Mouse (Mus musculus) 3134 (cell line): Measurements from ENCODE around the gene Jph4.

Experiments
- DNase-seq: peaks from one replicate; pipeline ENCODE4 v3.0.0-alpha.2; 2011; ENCODE audit warnings: low spot score; ENCODE audit not compliant: insufficient read length; ENCODE audit errors: extremely low read depth

Gene Jph4

DNA sequence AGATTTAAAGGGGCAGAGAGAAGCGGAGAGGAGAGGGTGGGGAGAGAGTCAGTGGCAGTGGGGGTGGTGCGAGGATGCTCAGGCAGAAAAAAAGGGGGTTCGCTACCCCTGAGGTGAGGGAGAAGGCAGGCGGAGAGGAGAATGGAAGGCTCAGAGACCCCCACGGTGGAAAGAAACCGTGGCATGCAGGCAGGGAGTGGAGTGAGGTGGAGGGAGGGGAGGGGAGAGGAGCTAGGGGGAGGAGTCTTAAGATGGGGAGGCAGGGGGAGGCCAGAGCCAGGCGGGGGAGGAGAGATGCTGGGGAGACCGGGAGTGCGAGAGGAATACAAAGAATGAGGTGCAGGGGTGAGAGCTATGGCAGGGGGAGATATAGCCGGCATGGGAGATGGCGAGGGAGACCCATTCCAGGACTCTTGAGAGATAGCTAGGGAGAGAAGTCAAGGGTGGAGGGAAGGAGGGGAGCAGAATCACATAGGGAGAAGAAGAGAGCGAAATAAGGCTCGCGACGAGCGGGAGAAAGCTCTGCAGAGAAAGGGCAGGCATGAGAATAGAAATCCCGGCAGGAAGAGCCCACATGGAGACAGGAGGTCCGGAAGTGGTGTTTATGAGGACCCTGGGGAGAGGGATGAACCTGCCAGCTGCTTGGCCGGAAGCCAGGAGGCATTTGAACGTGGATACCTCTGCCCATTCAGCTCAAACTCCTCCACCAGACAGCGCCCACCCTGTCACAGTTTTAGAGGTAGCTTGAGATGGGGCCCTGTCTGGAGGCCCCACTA is at the start of gene Jph4:
Gene Jph4 (minus strand): TSS at position 511 of the 776 bp plus-strand sequence.
- no peak for DNase-seq

DNA sequence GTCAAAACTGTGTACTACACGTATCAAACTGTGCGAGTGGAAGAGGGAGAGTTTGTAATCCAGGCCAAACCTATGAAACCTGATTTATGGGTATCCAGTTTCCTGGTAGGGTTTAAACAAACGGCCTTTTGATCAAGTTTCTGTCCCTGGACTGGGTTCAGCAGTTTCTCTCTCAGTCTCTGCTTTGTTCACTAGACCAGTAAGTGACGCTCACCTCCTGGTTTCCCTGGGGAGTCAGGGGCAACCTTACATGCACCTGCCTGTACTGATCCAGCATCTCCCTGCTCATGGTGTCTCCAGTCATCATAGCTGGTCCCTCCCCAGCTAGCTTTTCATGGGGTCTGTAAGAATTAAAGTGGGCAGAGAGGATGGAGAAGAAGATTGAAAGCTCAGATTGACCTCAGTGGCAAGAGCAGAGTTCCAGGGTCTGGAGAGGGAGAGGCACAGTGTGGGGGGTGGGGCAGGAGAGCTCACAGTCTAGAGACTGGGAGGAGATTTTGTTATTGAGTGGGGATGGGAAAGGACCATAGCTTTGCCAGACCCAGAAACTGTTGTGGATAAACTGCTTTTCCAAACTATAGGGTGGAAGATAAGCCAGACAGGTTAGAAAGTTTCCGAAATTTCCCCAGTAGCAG is 47.6 kb upstream of the Jph4 start:
- DNase-seq: no peak

DNA sequence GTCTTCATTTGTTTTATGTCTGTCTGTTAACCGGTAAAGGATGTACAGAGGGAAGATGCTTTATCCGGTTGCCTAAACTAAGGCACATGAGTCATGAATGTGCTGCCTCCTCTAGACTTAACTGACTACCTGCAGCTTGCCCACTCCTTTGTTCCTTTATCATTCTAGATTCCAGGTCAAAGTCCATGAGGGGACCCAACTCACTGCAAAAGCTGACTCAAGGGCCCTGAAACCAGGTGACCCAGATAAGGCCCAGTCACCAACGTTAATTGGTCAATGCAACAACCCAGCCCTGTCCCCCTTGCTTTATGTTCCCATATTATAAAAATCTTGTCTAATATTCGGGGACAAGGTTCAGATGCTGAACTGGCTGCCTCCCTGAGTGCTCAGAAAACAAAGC is 45.4 kb upstream of the Jph4 start:
- no peak for DNase-seq

DNA sequence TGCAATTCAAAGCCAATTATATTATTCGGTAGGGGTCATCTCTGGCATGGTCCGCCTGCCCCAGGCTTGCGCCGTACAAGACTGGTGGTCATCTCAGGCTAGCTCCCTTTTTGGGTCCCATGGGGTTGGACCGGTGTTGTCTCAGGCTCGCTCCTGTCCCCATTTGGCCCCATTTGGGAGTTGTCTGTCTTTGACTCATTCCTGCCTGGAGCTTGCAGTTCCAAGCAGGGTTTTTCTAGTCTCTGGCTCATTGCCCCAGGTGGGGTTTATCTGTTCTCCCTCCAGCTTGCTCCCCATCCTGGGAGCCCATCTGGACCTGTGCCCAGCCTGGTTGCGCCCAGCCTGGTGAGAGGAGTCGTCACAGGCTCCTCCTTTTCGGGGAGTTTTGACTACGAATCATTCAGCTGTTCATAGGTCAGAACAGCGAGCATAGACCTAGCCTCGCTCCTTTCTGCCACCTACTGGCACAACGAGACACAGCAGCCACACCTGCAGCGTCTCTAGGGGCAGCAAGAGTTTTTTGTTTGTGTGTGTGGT is 44.4 kb upstream of the Jph4 start:
- peak; percentile 60 for DNase-seq

DNA sequence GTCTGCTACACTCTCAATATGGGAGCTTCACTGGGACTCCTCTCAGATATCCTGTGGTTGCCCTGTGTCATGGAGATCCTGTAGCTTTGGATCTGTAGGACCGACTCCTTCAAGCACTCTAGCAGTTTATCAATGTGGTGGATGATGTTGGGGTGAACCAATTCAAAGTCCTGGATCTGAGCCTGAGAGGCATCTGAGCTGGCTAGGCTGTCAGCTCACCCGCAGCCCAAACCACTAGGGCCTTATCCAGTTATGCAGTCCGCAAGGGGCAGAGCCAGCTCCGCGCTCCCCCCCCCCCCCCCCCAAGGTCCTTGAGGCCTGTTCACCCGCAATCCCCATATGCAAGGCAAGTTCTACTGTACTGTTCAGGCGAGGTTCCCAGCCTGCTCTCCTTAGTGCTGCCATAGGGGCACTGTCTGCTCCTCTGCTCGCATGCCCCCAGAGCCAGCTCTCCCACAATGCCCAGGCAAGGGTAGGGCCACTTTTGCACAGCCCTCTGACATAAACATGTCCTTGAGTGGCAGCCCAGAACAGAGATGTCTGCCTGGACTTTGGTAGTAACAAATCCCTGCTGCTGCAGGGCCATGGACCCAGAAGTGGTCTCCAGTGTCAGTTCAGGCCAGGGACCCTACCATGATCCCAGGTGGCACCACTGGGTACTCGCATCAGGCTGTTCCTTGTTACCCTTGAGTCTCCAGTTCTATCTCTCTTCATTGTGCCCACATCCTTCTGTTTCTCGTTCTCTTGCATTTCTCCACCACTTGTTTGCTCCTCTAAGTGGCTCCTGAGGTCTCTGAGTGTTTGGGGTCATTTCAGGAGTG is 43.7 kb upstream of the Jph4 start:
- DNase-seq: no peak

DNA sequence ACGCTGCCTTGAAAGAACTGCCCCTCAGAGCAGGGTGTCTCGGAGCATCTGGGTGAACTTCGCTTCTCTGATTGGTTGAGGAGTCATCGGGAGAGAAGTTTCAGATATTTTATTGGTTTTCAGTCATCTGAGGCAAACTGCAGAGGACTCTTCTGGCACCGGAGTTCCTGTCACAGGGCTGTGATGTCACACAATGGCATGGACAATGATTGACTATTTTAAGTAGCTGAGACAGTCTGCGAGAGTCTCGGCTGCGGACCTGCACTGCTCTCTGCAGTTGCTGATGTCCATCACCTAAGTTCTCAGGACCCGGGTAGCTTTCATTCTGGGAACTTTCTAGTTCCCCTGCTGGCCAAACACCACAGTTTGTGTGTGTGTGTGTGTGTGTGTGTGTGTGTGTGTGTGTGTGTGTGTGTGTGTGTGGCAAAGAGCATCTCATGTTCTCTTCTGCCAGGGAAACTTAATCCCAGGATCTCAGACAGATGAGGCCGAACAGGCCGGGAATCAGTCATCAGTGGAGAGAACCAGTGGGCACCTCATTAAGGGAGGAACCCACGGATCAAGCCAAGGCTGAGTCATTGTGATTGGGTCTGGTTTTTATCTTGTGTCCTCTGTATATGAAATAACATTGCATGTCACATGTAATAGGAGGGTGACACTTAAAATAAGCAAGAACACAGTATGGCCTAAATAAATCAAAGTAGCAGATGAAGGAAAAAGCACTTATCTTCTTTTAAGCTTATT is 40.8 kb upstream of the Jph4 start:
- no peak for DNase-seq

DNA sequence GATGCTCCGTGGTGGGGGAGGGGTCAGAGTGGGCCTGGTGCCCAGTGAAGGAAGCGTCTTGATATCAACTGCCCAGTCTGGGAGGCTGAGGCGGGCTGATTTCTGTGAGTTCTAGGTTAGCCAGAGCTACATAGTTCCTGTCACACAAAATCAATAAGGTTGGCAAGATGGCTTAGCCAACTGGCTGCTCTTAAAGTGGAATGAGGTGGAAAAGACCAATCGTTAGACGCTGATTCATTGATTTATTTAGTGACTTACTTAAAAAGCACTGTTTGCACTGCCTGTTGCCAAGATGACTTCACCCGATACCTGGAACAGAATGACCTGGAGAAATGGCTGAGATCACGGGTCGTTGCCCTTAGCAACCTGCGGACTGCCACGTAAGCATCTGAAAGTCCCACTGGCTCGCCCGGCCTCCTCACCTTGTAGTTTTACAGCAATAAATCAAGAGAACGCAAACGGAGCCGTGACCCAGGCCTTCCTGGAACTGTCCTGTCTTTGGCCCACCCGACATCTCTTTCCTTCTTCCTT is 36.3 kb upstream of the Jph4 start:
- no peak for DNase-seq

DNA sequence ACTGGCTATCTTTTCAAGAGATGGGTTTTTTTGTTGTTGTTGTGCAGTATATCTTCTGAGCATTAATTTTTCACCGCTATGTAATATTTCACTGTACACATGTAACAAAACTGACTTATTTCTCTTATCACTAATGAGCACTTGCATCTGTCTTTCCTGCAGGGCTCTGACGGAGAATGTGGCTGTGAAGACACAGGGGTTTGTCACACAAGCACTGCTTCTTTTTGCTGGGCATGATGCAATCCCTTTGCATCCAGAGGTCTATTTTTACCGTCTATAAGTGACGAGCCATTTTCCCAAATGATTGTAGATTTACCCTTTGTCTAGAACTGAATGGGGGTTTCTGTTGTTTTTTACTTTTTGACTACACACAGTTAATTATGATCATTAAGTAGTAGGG is 35.4 kb upstream of the Jph4 start:
- DNase-seq: no peak

DNA sequence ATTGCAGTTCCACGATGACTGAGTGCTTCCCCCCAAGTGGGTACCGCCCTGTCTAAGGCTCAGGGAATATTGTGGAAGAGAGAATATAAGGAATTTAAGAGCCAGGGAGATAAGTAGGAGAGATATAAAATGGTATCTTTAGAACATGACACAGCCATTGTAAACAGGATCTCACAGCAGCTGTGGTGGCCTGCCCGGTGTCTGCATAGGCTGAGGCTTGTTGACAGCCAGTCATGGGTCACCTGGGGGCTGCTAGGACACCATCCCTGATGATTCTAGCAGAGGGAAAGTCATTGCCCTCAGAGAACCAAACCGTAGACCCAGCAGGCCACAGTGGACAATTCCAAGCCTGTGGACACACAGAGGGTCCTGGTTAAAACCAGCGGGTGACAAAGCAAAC is 34.2 kb upstream of the Jph4 start:
- no peak for DNase-seq

DNA sequence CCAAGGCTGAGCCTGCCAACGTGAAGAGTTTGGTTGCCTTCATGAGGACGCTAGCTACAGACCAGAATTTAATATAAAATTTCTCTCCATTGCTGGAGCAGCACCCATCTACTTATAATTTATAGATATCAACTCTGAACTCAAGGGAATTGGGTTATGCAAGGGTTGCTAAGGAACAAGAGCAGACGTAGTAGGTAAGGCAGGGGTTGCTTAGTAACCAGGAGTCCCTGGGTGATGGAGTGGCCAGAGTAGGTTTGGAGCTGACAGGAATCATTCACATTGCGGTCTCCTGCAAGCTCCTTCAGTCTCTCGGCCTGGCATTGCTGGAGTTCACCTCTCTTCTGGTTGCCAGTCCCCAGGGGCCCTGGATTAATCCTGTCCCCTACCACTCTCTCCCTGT is 32.3 kb upstream of the Jph4 start:
- no peak for DNase-seq

DNA sequence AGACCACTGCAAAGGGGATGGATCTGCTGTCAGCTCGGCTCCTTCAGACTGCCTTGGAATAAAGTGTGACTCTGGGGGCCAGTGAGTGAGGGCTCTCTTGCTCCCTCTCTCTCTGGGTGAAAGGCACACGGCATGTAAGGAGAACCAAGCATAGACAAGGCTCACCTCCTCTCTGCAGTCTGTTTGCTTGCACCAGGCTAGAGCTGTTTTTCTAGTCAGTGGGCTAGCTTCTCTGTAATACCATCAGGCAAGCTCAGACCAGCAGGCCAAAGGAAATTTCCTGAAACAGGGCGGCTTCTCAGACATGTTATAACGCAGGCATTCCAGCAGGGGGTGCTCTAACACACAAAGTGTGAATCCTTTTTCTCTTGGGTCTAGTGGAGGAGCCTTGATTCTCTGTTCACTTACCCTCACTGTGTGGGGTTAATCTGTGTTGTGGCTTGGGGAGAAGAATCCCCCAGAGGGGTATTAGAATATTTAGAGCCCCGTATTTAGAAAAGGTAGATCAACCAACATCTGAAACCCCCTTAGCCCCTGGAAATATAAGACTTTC is 31.7 kb upstream of the Jph4 start:
- DNase-seq: no peak

DNA sequence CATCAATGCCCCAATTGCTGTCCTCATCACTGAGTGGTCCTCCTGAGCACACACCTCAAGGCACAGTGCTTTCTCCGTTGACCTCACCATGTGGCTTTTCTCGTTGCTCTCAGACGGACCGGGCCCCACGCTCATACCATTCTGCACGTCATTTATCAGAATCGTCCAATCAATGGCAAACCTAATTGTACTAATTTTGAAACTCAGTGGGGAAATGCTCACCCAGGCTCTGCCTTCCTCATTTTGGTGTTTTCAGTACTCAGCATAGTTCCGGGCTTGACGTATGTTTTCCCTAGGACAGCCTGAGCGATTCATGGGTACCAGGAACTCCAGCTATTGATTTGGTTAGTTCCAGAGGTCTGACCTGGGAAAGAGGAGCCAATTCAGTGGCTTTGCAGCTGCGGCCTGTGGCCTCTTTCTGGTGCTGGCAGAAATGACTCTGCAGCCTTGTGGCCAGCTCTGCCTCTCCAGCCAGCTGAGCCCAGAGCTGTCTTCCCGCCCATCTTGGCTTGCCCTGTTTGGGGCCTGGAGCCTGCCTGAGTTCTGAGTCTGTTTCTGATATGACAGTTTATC is 30.2 kb upstream of the Jph4 start:
- DNase-seq: no peak

DNA sequence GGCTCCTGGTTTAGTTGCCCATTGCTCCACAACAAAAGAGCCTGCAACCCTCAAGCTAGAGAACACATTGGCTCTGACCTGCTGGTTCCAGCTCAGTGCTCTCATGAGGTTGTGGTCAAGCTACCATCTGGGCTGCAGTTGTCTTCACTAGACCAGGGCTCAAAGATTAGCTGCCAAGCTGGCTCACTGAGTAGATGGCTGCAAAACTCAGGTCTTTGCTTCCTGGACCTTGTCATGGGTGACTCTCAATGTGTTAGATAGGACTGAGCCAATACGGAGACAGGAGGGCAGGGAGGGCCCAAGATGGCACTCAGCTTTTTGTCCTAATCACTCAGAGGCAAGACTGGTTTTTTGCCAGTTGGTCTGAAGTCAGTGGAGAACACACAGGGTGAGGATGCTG is 29.6 kb upstream of the Jph4 start:
- DNase-seq: no peak

DNA sequence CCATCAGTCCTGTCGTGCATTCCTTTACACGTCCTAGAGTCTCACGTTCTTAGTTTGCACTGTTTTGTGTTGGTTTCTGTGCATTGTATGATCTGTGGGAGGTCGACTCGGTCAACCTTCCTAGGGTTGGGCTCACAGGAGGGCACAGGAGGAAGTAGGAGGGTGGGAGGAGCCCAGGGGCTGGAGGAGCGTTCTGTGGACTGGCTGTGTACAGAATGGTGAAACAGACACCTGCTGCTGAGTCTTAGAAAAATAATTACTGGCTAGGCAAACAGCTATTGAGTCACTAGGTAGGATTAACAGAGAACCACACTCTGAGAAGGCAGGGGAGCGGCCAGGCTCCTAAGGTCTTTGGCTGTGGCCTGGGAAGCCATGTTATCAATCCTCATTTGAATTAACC is 22.6 kb upstream of the Jph4 start:
- DNase-seq: no peak

DNA sequence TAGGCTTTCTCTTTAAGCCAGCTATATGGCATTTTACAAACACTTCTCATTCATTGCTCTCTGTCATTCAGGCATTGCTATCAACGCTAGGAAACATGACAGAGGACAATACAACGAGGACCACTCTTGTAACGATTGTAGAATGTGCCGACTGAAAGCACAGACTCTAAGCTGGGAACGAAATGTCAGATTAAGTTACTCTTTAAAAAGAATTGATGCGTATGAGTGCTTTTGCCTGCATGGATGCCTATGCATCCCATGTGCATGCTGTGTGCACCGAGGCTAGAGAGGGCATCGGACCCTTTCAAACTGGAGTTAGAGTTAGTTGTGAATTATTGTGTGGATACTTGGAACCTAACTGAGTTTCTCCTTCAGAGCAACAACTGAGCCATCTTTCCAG is 18.9 kb upstream of the Jph4 start:
- no peak for DNase-seq

DNA sequence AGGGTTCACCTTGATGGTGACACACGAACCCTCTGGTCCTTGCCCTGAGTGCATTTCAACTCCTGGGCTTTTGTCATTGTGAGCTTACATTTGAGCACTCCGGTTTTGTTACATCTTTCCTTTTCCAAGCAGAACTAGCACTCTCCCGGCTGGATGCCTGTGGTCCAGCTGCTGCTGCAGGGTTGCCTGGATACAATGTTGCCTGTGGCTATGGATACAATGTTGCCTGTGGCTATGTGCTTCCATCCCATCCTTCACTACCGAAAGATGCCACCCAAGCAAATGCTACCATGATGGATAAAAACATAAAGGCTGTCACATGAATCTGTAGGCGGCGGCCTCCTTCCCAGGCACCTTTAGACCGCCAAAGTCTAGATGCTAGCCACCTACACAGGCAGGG is 9.8 kb upstream of the Jph4 start:
- DNase-seq: no peak

DNA sequence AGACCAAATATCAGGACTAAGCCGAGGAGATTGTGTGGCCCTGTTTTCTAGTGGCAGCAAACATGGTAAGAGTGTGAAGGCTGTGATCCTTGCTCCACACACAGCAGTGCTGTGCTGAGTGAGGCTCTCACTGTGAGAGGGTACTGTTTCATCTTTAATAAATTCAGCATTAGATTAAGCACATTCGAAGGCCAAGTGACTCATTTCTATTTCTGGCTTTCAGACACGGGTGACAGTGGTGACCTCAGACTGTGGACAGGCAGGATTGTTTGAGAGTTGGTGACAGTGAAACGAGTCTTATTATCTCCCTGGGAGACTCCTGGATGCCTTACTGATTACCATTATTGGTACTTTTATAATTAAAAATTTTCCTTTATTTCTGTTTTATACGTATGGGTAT is 9.0 kb upstream of the Jph4 start:
- no peak for DNase-seq

DNA sequence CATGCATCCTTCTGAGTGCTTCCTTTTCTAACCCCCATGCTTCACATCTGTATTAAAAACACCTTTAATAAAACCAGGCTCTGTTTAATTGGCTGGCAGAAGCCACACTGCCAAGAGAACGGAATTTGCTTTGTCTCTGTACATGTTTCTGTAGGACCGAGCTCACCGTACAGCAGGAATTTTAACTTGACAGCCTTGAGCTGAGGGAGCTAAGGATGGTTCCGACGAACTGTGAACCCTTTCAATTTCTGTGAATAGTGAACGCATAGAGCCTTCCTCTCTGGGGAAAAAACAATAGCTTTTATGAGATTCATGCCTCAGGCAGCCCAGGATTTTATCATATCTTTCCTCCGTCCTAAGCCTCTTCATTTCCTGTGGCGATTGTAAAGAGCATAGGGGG is 5.6 kb upstream of the Jph4 start:
- DNase-seq: no peak

DNA sequence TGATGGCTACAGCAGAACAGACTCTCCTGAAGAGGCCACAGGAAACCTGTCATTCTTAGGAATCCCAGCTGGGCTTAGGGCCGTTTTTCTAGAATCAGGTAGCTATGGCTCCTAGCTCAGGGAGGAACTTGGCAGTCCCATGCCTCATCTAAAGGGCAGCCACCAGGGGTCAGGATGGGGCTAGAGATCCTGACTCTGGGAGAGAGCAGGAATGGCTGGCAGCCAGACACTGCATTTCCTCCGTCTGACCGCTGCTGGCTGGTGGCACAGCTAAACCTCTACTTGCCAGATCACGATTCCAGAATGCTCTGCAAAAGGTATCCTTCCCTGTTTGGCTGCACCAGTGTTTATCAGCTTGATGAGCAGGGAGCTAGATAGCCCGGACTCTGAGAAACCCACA is 5.2 kb upstream of the Jph4 start:
- DNase-seq: peak; percentile 56
